Mouse (Mus musculus) lung, postnatal 0 days (tissue): ENCODE measurements around the gene Cd40.

ENCODE experiments used
- CTCF ChIP-seq: IDR thresholded peaks from 2 replicates; pipeline ENCODE4 v1.5.1; 2016; ENCODE audit warnings: antibody characterized with exemption, mild to moderate bottlenecking
- EP300 ChIP-seq: IDR thresholded peaks from 2 replicates; pipeline ENCODE4 v1.6.1; 2016; ENCODE audit warnings: antibody characterized with exemption, mild to moderate bottlenecking, control low read depth

DNA sequence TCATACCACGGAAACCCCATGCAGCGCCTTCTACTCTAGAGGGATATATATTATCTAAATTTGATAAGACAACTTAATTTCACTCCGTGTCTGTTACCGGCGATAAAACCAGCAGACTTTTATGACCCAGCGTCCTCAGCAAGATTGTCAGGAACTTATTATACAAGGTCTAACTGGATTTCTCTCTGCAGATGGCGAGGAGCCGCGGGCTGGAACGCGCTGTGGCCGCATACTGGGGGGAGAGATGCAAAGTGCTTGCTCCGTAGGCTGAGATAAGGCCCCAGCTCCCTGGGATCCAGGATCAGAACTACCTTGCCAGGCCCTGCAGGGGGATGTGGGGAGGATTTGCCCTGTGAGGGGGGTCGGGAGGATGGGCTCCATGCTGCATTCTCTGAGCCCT lies 34.0 kb downstream of the Cd40 start:
- TF ChIP-seq CTCF (no peak), EP300 (no peak)
